Mouse (Mus musculus): ENCODE data around the gene Prkar1a. TPM values are rescaled to one million over a fixed set of nuclear protein-coding genes. Genes with fewer than 3 reads are reported as not detected.

Prkar1a gene
- total and polyA plus RNA-seq, 2 experiments from 2014 or later: 231 to 473 TPM

- H3K4me2 ChIP-seq (ENCODE audit: low read depth, low read length, poor library complexity, severe bottlenecking): no peak overlapping the region
- no peak overlapping the region for H3K9ac ChIP-seq (replicated peaks; ENCODE audit: low read length, poor library complexity, severe bottlenecking)
- H3K27me3 ChIP-seq (ENCODE audit: insufficient read depth, low read length): no peaks in the 10 kb centered on the region
- TF ChIP-seq CTCF (IDR thresholded peaks at IDR 0.05): no peak
- H3K4me1 ChIP-seq (ENCODE audit: insufficient read depth, low read length): no peaks in the 10 kb centered on the region
- DNase-seq (ENCODE audit: low spot score) (no peak), ATAC-seq (ENCODE audit: low FRiP score) (no peak)
- no peak overlapping the region for H3K27ac ChIP-seq (ENCODE audit: low read depth, low read length)
- H3K9me3 ChIP-seq (ENCODE audit: low read length): no peaks in the 10 kb centered on the region
- H3K36me3 ChIP-seq (ENCODE audit: insufficient read depth, low read length): peaks cover 56% of the 10 kb centered on the region
- H3K4me3 ChIP-seq (ENCODE audit: low read depth, low read length): no peak overlapping the region
- WGBS: 92% methylated on average over 19 of the region's 19 CpGs
Measured at GRCm38 (mm10) chr11:109667371-109667770, 18.2 kb downstream of the Prkar1a start.

- Histone ChIP-seq H3K36me3 (ENCODE audit: insufficient read depth, low read length) (peaks cover 49% of the 10 kb centered on the region), H3K9me3 (ENCODE audit: low read length) (no peaks in the 10 kb centered on the region), H3K4me3 (ENCODE audit: low read depth, low read length) (no peak overlapping the region), H3K4me1 (ENCODE audit: insufficient read depth, low read length) (no peaks in the 10 kb centered on the region), H3K27ac (ENCODE audit: low read depth, low read length) (no peak overlapping the region), H3K27me3 (ENCODE audit: insufficient read depth, low read length) (no peaks in the 10 kb centered on the region), H3K4me2 (ENCODE audit: low read depth, low read length, poor library complexity, severe bottlenecking) (no peak overlapping the region), H3K9ac (replicated peaks; ENCODE audit: low read length, poor library complexity, severe bottlenecking) (no peak overlapping the region)
- 84% methylated on average over 8 of the region's 8 CpGs for WGBS
- TF ChIP-seq CTCF (IDR thresholded peaks at IDR 0.05): no peak
- DNase-seq (ENCODE audit: low spot score): no peak
- ATAC-seq (ENCODE audit: low FRiP score): no peak
Measured at GRCm38 (mm10) chr11:109668115-109668725, 19.0 kb downstream of the Prkar1a start.

- Histone ChIP-seq H3K27ac (ENCODE audit: low read depth, low read length) (no peak overlapping the region), H3K27me3 (ENCODE audit: insufficient read depth, low read length) (no peaks in the 10 kb centered on the region), H3K4me2 (ENCODE audit: low read depth, low read length, poor library complexity, severe bottlenecking) (no peak overlapping the region), H3K9me3 (ENCODE audit: low read length) (no peaks in the 10 kb centered on the region), H3K4me1 (ENCODE audit: insufficient read depth, low read length) (no peaks in the 10 kb centered on the region), H3K9ac (replicated peaks; ENCODE audit: low read length, poor library complexity, severe bottlenecking) (no peak overlapping the region), H3K4me3 (ENCODE audit: low read depth, low read length) (no peak overlapping the region), H3K36me3 (ENCODE audit: insufficient read depth, low read length) (peaks cover 40% of the 10 kb centered on the region)
- ATAC-seq (ENCODE audit: low FRiP score) (no peak), DNase-seq (ENCODE audit: low spot score) (no peak)
- no peak for TF ChIP-seq CTCF (IDR thresholded peaks at IDR 0.05)
- WGBS: 86% methylated on average over 8 of the region's 8 CpGs
Measured at GRCm38 (mm10) chr11:109669149-109669708, 20.0 kb downstream of the Prkar1a start.

GRCm38 (mm10) chr11:109670026-109670916 lies 21.1 kb downstream of the Prkar1a start:
- no peaks in the 10 kb centered on the region for H3K27me3 ChIP-seq (ENCODE audit: insufficient read depth, low read length)
- no peak overlapping the region for H3K27ac ChIP-seq (ENCODE audit: low read depth, low read length)
- H3K4me1 ChIP-seq (ENCODE audit: insufficient read depth, low read length): no peaks in the 10 kb centered on the region
- peak; percentile 83 for TF ChIP-seq CTCF (IDR thresholded peaks at IDR 0.05)
- H3K36me3 ChIP-seq (ENCODE audit: insufficient read depth, low read length): peaks cover 32% of the 10 kb centered on the region
- no peak overlapping the region for H3K4me3 ChIP-seq (ENCODE audit: low read depth, low read length)
- H3K9me3 ChIP-seq (ENCODE audit: low read length): no peaks in the 10 kb centered on the region
- ATAC-seq (ENCODE audit: low FRiP score) (peak; percentile 81), DNase-seq (ENCODE audit: low spot score) (peak; percentile 92)
- no peak overlapping the region for H3K9ac ChIP-seq (replicated peaks; ENCODE audit: low read length, poor library complexity, severe bottlenecking)
- H3K4me2 ChIP-seq (ENCODE audit: low read depth, low read length, poor library complexity, severe bottlenecking): no peak overlapping the region
- 58% methylated on average over 14 of the region's 14 CpGs for WGBS

- Histone ChIP-seq H3K9ac (replicated peaks; ENCODE audit: low read length, poor library complexity, severe bottlenecking) (no peak overlapping the region), H3K4me1 (ENCODE audit: insufficient read depth, low read length) (no peaks in the 10 kb centered on the region), H3K4me3 (ENCODE audit: low read depth, low read length) (no peak overlapping the region), H3K9me3 (ENCODE audit: low read length) (no peaks in the 10 kb centered on the region), H3K36me3 (ENCODE audit: insufficient read depth, low read length) (peaks cover 22% of the 10 kb centered on the region), H3K27me3 (ENCODE audit: insufficient read depth, low read length) (no peaks in the 10 kb centered on the region), H3K4me2 (ENCODE audit: low read depth, low read length, poor library complexity, severe bottlenecking) (no peak overlapping the region), H3K27ac (ENCODE audit: low read depth, low read length) (no peak overlapping the region)
- no peak for DNase-seq (ENCODE audit: low spot score)
- TF ChIP-seq CTCF (IDR thresholded peaks at IDR 0.05): no peak
- ATAC-seq (ENCODE audit: low FRiP score): no peak
- WGBS: 76% methylated on average over 6 of the region's 6 CpGs
Measured at GRCm38 (mm10) chr11:109671136-109672020, 22.2 kb downstream of the Prkar1a start.
